Mouse (Mus musculus): ENCODE measurements around the gene Ufsp1.

Ufsp1 gene

GRCm38 (mm10) chr5:137332857-137333511, 38.6 kb downstream of the Ufsp1 start:
- no peak for DNase-seq (ENCODE audit: extremely low spot score, low read depth, low spot score)

GRCm38 (mm10) chr5:137333512-137334174, 39.2 kb downstream of the Ufsp1 start, which contains the start of gene Slc12a9:
Gene Slc12a9, minus strand, starts transcription at chr5:137333597.
- no peak for DNase-seq (ENCODE audit: extremely low spot score, low read depth, low spot score)

- DNase-seq (ENCODE audit: extremely low spot score, low read depth, low spot score): no peak
These were observed 39.9 kb downstream of the Ufsp1 start for GRCm38 (mm10) chr5:137334317-137334716.

GRCm38 (mm10) chr5:137335066-137335465, 40.6 kb downstream of the Ufsp1 start:
- no peak for DNase-seq (ENCODE audit: extremely low spot score, low read depth, low spot score)

GRCm38 (mm10) chr5:137337190-137337589, 42.8 kb downstream of the Ufsp1 start:
- DNase-seq (ENCODE audit: extremely low spot score, low read depth, low spot score): no peak

GRCm38 (mm10) chr5:137338256-137338655, 43.8 kb downstream of the Ufsp1 start:
- DNase-seq (ENCODE audit: extremely low spot score, low read depth, low spot score): no peak

GRCm38 (mm10) chr5:137338663-137339289, 44.3 kb downstream of the Ufsp1 start:
- no peak for DNase-seq (ENCODE audit: extremely low spot score, low read depth, low spot score)

GRCm38 (mm10) chr5:137339290-137339979, 45.0 kb downstream of the Ufsp1 start:
- no peak for DNase-seq (ENCODE audit: extremely low spot score, low read depth, low spot score)

GRCm38 (mm10) chr5:137340222-137340621, 45.8 kb downstream of the Ufsp1 start:
- no peak for DNase-seq (ENCODE audit: extremely low spot score, low read depth, low spot score)

- no peak for DNase-seq (ENCODE audit: extremely low spot score, low read depth, low spot score)
These were observed 48.1 kb downstream of the Ufsp1 start for GRCm38 (mm10) chr5:137342407-137343012.

GRCm38 (mm10) chr5:137343412-137343811, 49.0 kb downstream of the Ufsp1 start:
- no peak for DNase-seq (ENCODE audit: extremely low spot score, low read depth, low spot score)

GRCm38 (mm10) chr5:137343869-137344268, 49.4 kb downstream of the Ufsp1 start:
- no peak for DNase-seq (ENCODE audit: extremely low spot score, low read depth, low spot score)
